Mouse (Mus musculus): Measurements from ENCODE around the gene Narfl.

DNA sequence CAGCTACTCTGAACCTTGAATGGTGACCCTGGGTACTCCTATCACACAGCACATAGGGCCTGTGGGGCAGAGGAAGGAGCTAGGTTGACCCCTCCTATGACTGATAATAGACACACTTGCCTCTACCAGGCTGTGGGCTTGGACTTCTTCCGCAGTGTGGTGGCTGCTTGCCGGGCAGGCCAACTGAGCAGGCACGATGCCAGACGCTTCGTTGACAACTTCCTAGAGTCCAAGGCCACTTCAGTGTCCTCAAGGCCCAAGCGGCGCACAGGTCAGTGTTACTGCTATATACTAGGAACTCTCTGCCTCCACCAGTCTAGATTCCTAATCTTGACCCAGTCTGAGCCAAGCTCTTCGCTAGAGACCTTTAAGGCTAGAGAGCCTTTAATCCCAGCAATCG, 29.7 kb upstream of the Narfl start:
- TF ChIP-seq USF1 (IDR thresholded peaks at IDR 0.05; ENCODE audit: low read depth), result no peak
- no peak for TF ChIP-seq POLR2A (IDR thresholded peaks at IDR 0.05; ENCODE audit: insufficient read length, low read depth)
- no peak for TF ChIP-seq TCF12 (IDR thresholded peaks at IDR 0.05; ENCODE audit: insufficient read depth, poor library complexity, severe bottlenecking)

Data from myocyte (in vitro differentiated cells).